Mouse (Mus musculus) c-Kit-positive CD71-positive TER-119-positive erythroid progenitor cells, embryonic 14.5 days (primary cell): Measurements from ENCODE around the gene Tbl2.

Experiments used
- DNase-seq: peaks from one replicate; pipeline ENCODE4 v3.0.0-alpha.2; 2013; ENCODE audit warnings: low spot score

Gene Tbl2

GRCm38 (mm10) chr5:135186621-135187348 lies 37.3 kb downstream of the Tbl2 start, which contains the start of gene Baz1b:
Gene Baz1b (plus strand): TSS chr5:135187264.
- peak; percentile 94 for DNase-seq

- no peak for DNase-seq
Measured at GRCm38 (mm10) chr5:135187349-135188213, 38.1 kb downstream of the Tbl2 start.

- DNase-seq = no peak
Measured at GRCm38 (mm10) chr5:135188214-135188554, 38.7 kb downstream of the Tbl2 start.

- DNase-seq = no peak
Measured at GRCm38 (mm10) chr5:135189281-135190022, 40.0 kb downstream of the Tbl2 start.

- DNase-seq = peak; percentile 70
Measured at GRCm38 (mm10) chr5:135191620-135192019, 42.2 kb downstream of the Tbl2 start.

- DNase-seq = no peak
Measured at GRCm38 (mm10) chr5:135192431-135192830, 43.0 kb downstream of the Tbl2 start.

GRCm38 (mm10) chr5:135196367-135196766 lies 46.9 kb downstream of the Tbl2 start:
- no peak for DNase-seq

GRCm38 (mm10) chr5:135202763-135203162 lies 53.3 kb downstream of the Tbl2 start:
- DNase-seq = no peak

GRCm38 (mm10) chr5:135208197-135208596 lies 58.7 kb downstream of the Tbl2 start:
- DNase-seq = no peak
